Mouse (Mus musculus): ENCODE results near the gene Pkdcc.

DNA sequence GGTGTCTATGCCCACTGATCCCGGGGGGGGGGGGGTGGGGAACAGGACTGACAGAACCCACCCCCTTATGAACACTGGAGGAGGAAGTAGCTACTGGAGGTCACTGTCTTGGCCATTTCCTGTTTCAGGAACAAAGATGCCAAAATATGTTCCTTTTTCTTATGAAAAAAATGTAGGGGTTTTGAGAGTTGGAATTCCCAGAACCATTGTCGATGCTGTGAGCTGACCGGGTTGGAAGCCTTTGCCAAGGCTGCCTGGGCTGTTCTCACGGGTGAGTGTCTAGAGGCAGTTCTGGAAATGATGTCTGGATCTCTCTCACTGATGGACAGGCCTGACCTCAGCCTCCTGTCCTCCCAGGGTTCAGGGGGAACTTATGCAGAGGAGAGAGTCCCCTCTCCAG, 59.0 kb downstream of the Pkdcc start:
- TF ChIP-seq CTCF (conservative IDR thresholded peaks at IDR 0.05; ENCODE audit: insufficient read depth, insufficient read length, low read depth, low read length) (no peak), POLR2A (IDR thresholded peaks at IDR 0.05; ENCODE audit: low read depth, low read length) (no peak)
